Mouse (Mus musculus): Measurements from ENCODE around the gene Mcf2l.
A peak's percentile ranks its signal among the peaks of the same experiment; 100 is the strongest.

Gene Mcf2l

DNA sequence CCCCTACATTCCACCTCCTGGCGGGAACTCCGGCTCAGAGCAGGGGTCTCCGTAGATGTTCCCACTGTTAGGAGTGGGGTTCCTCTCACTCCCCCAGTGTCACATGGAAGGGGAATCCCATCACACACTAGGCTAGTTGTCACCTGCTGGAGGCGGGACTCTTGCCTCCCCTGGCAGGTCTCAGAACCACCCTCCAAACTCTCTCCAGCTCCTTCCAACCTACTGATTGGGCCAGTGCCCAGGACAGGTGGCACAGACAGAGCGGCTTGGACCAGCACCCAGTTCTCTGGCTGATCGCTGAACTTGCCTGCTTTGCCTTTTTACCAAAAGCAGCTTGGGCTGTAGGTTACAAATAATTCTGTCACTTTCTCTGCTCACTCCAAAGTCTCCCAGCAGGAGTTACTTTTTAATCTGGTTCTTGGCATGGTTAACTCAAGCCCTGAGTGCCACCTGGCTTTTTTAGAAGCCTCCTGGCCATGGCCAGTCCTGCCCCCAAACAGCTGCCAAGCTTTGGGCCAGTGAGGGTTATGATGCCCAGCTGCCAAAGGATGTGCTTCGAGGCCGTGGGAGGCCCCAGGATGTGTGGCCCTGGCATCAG is 687 bp downstream of the Mcf2l start:
- peak; percentile 97 for DNase-seq (ENCODE audit: low read depth, low spot score)

DNA sequence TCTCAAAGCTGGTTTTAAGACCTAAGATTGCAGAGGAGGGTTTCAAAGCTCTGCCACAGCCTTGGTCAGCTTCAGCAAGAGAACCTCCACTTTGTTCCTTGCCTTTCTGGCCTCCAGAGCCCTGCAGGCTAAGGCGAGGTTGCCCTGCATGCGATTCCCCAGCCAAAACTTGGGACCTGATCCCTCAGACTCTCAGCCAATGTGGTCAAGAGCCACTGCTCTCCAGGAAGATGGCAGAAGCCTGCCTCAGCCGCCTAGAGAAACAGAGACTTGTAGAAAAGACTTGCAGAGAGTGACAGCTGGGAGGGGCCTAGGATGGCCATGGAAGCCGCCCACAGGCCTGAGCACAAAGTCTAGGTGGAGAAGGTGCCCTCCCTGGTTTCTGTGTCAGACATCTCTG is 1.4 kb downstream of the Mcf2l start:
- no peak for DNase-seq (ENCODE audit: low read depth, low spot score)

DNA sequence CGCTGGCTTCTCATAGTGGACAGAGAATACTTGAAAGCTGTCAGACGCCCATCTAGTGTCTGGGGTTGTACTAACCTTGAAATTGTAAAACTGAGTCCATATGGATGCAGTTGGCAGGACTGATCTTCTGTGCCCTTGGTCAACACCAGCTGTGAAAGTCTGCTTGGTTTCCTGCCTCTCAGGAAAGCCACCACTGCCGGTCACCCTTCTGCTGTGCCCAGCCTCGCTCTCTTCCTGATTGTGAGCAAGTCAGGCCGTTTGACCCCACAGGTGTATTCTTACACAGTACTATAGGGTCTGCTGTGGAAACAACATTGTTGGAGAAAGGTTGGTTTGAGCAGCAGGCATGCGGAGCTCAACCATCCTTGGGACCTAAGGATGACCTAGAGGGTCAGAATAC is 3.5 kb downstream of the Mcf2l start:
- no peak for DNase-seq (ENCODE audit: low read depth, low spot score)

DNA sequence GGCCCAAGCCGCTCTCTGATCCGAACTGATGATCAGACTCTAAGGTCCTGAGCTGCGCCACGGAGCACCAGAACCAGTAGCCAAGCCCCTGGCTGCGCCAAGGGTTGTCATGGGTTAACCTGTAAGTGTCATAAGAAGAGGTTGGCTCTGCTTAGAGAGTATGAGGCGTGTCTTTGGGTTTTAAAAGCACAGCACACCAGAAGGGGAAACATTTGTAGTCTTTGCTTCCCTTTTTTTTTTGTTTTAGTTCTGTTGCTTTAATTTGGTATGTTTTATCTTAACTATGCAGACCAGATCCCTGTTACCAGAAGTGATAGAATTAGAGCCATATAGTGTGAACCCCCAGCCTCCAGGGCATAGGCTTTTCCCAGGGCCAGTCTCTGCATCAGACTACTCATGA is 6.6 kb downstream of the Mcf2l start:
- DNase-seq (ENCODE audit: low read depth, low spot score): no peak

DNA sequence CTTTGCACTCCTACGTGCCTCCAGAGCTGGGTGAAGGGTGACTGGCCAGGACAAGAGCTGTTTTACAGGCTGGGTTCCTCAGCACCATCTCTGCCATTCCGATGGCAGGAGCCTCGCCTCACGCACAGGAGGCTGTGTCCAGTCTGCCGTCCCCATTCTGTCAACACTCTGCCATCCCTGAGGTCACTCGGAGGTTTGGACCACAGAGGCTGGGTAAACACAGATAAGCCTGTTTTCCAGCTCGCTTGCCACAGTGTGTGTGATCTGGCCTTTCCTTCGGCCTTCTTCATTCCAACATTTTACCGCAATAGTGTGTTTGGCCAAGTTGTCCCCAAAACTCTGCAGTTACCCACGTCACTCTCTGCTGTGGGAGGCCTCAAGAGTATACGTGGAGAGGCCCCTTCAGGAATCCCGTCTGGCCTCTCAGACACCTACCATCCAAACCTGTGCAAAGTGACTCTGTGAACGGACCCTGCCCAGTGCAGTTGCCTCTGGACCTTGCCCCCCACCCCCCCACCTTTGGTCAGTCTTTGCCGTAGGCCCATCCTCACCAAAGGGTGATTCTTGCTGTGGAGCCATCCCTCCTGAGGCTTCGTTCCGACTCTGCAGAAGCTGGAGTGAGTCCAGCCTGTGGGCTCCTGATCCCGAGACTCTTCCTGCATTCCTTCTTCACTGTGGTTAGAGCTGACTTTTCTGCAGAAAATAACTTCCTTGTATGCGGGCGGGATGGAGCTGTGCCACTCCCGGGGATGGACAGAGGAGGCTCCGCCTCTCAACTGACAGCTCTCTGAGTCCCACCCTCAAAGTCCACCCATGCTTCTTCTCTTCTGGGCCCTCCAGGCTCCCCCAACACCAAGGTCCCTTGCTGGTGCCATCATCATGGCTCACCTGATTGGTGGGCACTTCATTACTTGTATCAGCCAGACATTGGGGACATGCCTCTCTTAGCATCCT is 9.7 kb downstream of the Mcf2l start:
- peak; percentile 74 for DNase-seq (ENCODE audit: low read depth, low spot score)

DNA sequence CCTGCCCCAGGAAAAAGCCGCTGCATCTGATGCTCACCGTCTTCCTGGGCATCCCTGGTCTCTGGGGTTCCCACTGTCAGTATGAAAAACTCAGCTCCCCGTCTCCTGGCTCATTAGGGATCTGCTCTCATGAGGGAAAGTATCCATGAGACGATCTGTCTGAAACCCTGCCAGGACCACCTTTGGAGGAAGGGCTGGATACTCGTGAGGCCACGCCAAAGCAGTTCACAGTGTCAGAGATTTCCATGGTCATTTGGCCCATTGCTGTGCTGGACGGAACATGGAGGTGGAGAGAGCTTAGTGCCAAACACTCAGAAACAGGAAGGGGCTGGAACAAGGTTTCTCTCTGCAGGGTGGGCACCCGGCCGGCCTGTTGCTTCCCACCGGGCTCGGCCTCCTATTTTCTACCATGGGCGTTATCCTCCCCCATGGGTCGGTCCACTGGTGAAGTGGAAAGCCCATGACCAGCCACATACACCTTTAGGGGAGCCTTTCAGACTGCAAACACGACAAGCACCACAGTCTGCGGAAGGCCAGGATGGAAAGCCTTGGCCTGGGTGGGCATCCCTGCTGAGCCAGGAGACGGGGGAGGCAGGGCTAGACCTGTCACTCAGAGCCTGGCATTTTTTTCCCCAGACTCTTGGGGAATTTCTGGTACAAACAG is 14.3 kb downstream of the Mcf2l start:
- DNase-seq (ENCODE audit: low read depth, low spot score): peak; percentile 52

DNA sequence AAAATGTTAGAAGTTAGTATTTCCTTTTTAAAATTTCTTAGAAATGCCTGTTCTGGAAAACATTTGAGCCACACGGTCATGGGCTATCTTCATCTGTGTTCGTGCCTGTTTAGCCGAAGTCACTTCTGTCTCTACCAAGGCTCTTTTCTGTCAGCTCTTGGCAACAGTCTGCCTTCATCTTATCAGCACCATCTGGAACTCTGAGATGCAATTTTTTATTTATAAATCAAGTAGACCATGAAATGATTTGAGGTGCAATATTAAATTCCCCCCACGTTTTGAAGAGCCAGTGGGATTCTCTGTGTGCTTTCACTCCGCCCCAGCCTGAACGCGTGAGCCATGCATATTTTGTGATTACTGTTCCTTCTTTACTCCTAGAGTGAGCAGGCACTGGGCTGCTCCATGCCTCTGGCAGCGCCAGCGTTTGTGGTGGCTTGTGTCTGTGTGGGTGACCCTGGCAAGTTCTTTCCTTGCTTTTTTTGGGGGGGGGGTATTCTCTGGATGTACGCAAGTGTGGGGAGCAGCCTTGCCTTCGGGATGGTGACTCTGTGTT is 15.5 kb downstream of the Mcf2l start:
- peak; percentile 80 for DNase-seq (ENCODE audit: low read depth, low spot score)

DNA sequence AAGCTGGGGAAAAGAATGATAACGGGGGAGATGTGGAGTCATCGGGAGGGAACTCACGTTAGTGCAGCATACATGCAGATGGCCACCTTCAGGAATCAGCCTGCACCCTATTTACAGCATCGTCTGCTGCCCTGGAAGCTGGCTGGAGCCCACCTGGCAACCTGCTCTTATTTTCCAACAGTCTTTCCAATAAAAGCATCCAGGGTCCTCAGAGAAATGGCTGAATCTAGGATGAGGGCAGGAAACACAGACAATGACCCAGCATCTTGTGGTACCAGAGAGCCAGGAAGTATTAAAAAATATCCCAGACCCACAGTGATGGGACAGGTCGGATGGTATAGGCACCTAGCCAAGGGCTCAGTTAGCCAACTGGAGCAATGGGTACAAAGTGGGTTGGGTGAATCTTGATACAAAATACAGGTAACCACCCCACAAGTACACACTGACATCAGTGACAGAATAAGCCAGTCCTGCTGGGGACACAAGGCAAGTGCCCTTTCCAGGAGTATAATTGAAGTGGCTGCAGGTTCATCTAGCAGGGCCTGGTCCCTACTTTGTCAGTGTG is 19.4 kb downstream of the Mcf2l start:
- peak; percentile 55 for DNase-seq (ENCODE audit: low read depth, low spot score)

DNA sequence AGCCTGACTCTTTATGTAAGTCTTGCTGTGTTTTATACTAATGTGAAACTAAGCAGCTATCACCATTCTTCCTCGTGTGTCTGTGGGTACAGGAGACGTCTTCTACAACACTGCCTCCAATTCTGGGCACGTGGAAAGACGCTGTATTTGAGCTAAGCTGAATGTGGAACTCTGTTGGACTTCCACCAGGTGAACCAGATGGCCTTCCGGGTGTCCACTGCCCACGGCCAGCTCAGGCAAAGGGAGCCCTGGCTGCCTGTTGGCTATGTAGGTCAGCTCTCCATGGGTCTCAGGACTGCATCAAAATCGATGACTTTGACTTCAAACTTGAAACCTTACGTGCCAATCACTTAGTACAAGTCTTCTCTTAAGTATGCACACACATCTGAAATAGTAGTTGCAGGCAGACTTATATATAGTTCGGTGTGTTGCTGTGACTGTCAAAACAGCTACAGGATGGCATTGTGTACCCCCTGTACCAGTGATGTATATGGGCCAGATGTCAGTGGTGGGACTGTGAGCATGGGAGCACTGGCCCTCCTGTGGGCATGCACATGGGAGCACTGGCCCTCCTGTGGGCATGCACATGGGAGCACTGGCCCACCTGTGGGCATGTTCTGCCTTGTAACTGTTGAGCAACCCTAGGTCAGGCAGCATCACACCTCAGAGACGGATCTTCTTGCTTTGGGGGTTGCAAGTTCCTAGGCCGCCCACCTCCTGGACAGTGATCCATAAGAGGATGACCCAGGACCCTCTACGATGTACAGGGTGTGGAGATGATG is 20.4 kb downstream of the Mcf2l start:
- DNase-seq (ENCODE audit: low read depth, low spot score): peak; percentile 97

DNA sequence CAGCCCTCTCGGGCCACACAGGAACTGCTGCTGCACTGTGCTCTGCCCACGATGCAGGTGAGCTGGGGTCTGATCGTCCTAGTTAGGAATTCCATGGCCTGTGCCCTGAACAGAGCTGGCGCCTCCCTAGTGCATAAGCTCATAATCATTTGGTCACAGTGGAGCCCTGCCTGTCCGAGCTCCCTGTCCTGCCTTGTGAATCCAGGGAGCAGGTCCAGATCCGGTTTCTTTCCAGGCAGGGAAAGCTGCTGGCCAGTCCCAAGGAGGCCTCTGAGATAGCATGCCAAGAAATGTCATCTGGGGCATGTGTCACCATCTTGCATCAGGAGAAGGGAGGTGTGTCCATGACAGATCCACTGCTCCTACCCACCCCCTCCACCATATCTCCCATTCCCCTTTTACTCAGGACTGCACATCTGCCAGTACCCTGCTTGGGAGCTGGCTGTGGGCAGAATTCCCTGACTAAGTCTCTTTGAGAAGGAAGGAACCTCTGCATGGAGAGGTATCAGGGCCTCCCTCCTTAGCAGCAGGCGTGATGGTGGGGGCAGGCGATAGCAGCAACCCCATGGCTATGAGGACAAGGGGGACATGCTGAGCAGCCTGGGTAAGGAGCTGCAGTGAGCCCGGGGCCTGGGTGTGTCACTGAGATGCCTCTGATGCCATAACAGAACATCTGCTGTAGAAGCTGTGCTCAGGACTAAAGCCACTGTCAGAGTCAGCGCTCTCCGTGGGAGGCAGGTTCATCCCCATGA is 21.4 kb downstream of the Mcf2l start:
- DNase-seq (ENCODE audit: low read depth, low spot score): peak; percentile 84

DNA sequence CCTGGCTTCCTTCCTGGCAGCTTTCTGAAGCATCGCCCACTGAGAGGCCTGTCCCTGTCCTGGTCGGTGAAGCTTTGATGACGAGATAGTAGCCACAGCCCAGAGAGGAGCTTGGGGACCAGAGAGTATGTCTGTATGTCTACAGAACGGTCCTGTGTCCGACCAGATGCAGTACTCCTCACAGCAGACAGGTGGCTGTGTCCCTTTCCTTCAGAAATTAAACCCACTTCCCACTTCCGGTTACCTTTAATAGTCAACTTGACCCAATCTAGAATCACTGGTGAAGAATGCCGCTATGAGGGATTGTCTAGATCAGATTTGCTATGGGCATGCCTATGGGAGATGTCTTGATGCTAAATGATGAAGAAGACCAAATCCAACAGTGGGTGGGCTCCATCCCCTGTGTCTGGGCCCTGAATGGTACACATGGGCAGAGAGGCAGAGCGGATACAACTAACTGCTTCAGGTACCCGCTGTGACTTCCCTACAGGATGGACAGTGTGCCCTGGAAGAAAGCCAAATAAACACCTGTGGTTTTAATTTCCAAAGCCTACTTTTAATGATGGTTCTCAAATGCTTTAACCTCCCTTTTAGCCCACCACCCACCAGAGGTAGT is 22.0 kb downstream of the Mcf2l start:
- no peak for DNase-seq (ENCODE audit: low read depth, low spot score)

DNA sequence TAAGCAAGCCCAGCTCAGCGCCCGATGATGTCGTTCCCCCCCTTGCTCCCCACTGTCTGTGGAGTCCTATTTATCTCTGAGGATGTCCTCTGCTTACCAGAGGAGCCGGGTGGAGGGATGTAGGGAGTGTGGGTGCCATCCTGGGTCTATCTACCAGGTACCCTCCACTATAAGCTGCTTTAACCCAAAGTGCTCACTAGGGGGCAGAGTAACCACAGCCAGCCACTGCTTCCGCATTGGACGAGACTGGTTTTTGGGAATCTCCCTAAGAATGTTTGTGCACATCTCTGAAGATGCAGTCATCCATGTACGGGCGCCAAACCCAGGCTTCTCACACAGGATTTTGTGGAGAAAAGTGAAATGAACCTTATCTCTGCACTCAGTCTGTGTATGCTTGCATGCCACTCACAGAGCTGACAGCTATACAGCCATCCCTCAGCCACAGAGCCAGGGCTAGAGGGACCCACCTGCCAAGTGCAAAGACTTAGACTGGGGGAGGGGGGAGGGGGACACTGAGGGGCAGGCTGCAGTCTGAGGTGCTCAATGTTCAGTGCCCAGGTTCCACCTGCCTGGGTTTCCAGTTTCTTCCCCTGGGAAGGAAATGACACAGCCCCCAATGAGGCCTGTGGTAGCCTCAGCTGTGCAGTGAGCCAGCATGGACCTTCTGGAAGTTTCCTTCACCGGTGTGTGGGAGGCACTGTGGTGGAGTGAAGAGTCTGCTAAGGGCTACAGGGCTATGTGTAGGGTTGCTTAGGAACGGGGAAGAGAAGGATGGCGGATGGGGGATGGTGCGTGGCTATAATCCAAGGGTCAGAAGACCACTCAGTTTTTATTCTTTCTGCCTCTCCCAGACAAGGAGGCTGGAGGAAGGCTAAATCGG is 23.1 kb downstream of the Mcf2l start:
- DNase-seq (ENCODE audit: low read depth, low spot score): peak; percentile 87

DNA sequence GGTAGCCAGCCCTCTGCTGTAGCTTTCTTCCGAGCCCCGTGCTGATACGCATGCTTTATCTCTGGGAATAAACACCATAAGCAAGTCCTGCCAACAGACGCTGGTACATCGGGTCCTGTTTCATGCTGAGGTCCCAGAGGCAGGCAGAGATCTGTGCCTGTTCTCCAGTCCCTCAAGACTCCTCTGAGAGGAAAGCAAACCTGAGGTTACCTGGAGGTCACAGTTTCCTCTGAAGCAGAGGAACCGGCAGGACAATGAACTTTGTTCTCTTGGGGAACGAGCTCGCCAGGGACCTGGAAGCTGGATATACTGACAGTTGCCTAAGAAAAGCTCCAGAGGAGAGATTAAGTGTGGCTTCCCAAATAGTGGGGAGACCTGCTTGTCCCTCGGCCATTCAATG is 24.2 kb downstream of the Mcf2l start:
- no peak for DNase-seq (ENCODE audit: low read depth, low spot score)

DNA sequence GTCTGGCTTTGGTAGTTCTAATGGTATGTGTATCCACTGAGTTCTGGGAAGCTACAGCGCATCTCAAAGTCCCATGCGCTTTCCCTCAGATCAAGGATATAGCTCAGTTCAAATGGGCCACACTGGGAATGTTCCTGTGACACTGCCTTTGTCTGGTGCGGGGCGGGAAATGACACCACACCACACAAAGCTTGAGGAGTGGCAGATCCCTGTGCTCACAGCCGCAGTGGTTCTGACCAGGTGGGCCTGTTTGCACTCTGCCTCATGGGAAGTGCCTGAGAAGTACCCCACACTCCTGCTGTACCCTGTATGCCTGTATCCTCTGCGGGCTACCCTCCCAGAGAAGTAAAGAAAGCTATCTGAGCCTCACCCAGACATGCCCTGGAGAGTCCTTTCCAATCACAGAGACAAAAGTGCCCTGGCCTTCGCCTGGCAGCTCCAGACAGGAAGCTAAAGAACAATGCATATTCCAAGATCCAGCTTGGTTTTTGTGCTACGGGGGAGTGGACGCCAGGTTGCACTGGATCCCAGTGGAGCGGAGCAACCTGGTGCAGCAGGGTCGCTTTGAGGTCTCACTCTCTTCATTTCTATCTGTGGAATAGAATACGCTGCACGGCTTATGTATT is 30.3 kb downstream of the Mcf2l start:
- DNase-seq (ENCODE audit: low read depth, low spot score): no peak

DNA sequence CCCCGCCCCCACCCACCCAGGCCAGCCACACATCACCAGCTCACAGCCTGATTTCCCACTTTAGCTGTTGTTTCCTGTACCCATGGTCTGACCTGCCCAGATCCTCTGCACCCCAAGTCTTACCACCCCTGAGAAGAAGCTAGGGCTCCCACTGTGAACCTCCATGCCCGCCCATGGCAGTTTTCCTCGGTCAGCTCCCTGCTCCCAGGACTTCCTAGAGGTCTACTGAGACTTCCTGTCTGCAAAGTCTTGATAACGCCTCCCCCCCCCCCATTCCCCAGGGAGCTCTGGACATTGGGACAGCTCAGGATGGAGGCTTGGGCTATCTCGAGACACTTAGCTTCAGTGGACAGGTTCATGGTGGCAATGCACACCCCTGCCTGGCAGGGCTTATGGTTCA is 31.5 kb downstream of the Mcf2l start:
- DNase-seq (ENCODE audit: low read depth, low spot score): no peak

DNA sequence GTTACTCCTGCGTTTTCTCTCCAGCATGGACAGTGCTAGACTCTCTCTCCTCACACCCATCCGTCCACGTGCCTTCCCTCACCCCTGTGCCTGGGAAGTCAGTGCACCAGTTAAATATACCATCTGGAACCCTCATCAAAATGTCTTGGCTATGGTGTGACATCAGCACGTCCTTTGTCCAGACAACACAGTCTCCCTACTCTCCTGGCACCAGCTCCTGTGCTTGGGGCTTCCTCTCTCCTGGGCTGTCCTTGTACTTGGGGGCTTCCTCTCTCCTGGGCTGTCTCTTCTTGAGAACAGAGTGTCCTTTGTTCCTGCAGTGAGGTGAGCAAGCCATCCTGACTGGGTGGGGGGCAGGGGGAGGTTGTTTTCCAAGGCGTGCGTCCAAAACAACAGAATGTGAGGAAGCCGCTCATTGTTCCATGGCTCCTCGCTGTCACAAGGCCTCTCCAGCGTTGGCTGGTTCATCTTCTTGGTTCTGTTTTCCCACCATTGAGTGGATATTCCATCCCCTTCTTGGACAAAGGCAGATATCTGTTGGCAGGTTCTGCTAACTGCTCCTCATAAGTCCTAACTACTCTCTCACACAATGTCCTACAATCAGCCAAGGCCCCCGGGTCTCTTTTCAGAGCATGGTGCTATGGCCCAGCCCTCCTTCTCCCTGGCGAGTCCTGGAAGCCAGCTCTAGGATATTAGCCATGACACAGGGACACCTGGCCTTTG is 32.2 kb downstream of the Mcf2l start:
- DNase-seq (ENCODE audit: low read depth, low spot score): no peak

DNA sequence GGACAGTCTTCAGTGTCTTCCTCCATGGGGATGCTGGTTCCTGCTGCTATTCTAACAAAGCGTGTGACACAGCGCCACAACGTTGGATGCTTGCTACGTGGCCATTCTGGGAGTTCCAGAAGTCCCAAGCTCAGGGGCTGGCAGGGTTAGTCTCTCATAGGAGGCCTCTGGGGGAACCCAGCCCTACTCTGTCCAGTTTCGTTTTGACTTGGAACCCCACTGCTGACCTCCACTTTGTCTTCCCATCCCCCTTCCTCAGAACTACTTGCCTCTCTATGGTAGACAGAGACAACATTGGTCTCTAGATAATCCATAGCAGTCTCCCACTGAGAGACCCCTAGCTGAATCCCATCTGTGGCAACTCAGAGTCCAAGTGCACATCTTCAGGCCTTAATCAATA is 33.0 kb downstream of the Mcf2l start:
- no peak for DNase-seq (ENCODE audit: low read depth, low spot score)

DNA sequence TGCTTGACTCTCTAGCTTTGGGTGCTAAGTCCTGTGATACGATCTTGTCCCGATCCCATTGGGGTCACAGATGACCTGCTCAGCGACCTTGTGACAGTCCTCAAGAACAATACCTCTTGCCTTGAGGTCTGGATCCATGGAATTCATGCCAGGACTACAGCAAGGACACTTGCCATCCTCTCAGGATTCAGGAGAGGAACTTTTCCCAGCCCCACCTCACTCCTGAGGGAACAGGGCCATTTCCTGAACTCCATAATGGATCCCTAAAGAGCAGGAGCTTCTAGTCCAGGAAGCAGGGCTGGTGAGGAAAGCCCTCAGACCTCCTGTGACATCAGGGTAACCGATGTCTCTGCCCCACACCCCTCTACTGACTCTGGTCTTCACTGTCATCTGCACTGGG is 34.1 kb downstream of the Mcf2l start:
- no peak for DNase-seq (ENCODE audit: low read depth, low spot score)

All from brain, adult 2 months (tissue).